Mouse (Mus musculus) midbrain, embryonic 16.5 days (tissue): ENCODE measurements around the gene Gm826. TPM values are rescaled to one million over a fixed set of nuclear protein-coding genes. Genes with fewer than 3 reads are reported as not detected.

Source experiments
- ATAC-seq: fragments of 200-750 bp; cut with Nextera tagmentation; 2 replicates; pipeline ENCODE4 v1.8.0; 2017; ENCODE audit warnings: moderate TSS enrichment
- H3K27ac ChIP-seq: fragments of 300-500 bp; sonication (generic); 2 replicates; pipeline ENCODE4 v1.5.1; 2014; ENCODE audit warnings: mild to moderate bottlenecking, low read length, mixed read lengths
- H3K27me3 ChIP-seq: fragments of 300-500 bp; sonication (generic); 2 replicates; pipeline ENCODE4 v1.6.1; 2014; ENCODE audit warnings: low read depth, low read length, mixed read lengths; ENCODE audit not compliant: control insufficient read depth, insufficient read depth
- H3K36me3 ChIP-seq: fragments of 300-500 bp; sonication (generic); 2 replicates; pipeline ENCODE4 v1.6.1; 2014; ENCODE audit warnings: mild to moderate bottlenecking, low read length, moderate library complexity, mixed read lengths; ENCODE audit not compliant: control insufficient read depth, insufficient read depth
- H3K4me1 ChIP-seq: fragments of 300-500 bp; sonication (generic); 2 replicates; pipeline ENCODE4 v1.6.1; 2014; ENCODE audit warnings: mild to moderate bottlenecking, low read length, mixed read lengths; ENCODE audit not compliant: control insufficient read depth, insufficient read depth
- H3K4me2 ChIP-seq: fragments of 300-500 bp; sonication (generic); 2 replicates; pipeline ENCODE4 v1.6.1; 2014; ENCODE audit warnings: mild to moderate bottlenecking, low read length, mixed read lengths
- H3K4me3 ChIP-seq: fragments of 300-500 bp; sonication (generic); 2 replicates; pipeline ENCODE4 v1.5.1; 2014; ENCODE audit warnings: low read depth, mild to moderate bottlenecking, low read length, moderate library complexity, mixed read lengths
- H3K9ac ChIP-seq: fragments of 300-500 bp; sonication (generic); 2 replicates; pipeline ENCODE4 v1.6.1; 2014; ENCODE audit warnings: low read depth, low read length, mixed read lengths
- H3K9me3 ChIP-seq: fragments of 300-500 bp; sonication (generic); replicated peaks from 2 replicates; pipeline ENCODE4 v1.6.1; 2014; ENCODE audit warnings: mild to moderate bottlenecking, low read length, mixed read lengths; ENCODE audit not compliant: control insufficient read depth, poor library complexity, severe bottlenecking
- WGBS: fragments of 180-500 bp; shearing (Covaris S2); extraction: QIAGEN DNeasy Blood & Tissue Kit; methylation state at CpG from one replicate; pipeline ENCODE4 v1.1.7; 2014; 5-methylcytosine and 5-hydroxymethylcytosine counted together
- polyA plus RNA-seq: library from polyadenylated mRNA; unstranded; fragments of >200 nt; fragmentation: Nextera tagmentation; extraction: Ambion mirVana; gene quantifications from 2 replicates; pipeline ENCODE4 v1.2.1, GENCODE M21; 2015

Gm826 gene
- polyA plus RNA-seq, result not detected in 2 replicates

DNA sequence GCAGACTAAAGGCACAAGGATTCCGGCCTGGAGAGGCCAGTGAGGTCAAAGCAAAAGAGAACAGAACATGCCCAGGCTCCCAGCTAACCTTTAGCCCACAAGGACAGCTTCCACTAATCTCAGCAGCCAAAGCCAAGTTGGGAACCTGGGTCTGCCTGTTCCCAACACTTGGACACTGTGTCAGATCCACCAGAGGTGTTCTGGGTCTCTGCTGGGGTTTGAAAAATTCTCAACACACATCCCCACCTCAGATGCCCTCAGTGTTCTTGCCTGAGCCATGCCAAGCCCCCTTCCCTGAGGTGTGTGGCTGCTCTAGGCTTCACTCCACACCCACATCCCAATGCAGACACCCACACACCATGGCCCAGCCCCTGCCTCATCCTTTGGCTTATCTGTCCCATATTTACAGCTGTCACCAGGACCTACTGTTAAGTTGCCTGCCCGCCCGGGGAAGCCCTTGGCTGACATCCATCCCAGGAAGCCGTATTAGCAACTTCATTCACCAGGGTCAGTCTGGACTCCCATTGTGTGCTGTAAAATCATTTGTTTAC is at the start of gene Gm826:
Gm826 (minus strand) TSS at position 52 of the 551 bp plus-strand sequence.
- Histone ChIP-seq H3K4me3 (no peak within 1 kb of the TSS), H3K36me3 (no peaks in the 10 kb centered on the region), H3K4me1 (no peaks in the 10 kb centered on the region), H3K4me2 (no peak within 1 kb of the TSS), H3K9ac (no peak within 1 kb of the TSS), H3K27ac (no peak within 1 kb of the TSS), H3K9me3 (no peaks in the 10 kb centered on the region), H3K27me3 (no peaks in the 10 kb centered on the region)
- WGBS, result 56% methylated on average over 4 of the region's 4 CpGs
- ATAC-seq, result no peak

DNA sequence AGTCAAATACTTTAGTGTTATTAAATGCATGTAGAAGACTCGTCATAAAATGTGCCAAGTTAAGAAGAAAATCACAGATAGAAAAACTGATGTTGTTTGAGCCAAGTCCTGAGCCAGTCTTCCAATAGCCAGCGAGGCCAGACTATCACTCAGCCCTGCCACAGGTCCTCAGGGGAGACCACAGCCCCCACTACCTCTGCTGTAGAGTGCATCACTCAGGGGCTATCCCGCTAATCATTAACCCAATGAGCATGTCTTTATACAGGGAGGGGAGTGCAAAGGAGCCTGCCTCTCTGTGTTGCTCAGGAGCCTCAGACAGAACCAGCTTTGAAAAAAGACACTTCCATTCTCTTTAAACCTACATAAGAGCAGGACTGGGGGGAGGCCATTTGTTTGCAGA is 49.5 kb upstream of the Gm826 start:
- Histone ChIP-seq H3K27me3 (no peaks in the 10 kb centered on the region), H3K9ac (no peak overlapping the region), H3K36me3 (no peaks in the 10 kb centered on the region), H3K9me3 (no peaks in the 10 kb centered on the region), H3K27ac (no peak overlapping the region), H3K4me3 (no peak overlapping the region), H3K4me1 (no peaks in the 10 kb centered on the region), H3K4me2 (no peak overlapping the region)
- ATAC-seq, result no peak
- 64% methylated on average over 3 of the region's 3 CpGs for WGBS

DNA sequence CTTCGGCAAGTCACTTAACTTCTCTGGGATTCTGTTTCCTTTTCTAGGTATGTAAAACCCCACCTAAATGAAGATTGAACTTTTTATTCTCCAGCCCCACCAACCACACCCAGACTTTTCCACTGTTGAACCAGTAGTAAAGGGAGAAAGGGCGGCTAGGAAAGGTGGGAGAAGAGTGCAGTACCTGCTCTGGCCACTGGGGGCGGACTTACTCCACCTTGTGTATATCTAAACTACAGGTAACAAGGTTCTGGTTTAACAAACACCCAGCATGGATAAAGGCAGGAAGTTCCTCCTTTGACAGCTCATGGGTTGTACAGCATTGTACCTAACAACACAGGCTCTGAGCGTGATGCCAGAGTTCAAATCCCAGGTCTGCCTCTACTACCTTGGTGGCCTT is 44.3 kb upstream of the Gm826 start:
- WGBS, result 43% methylated on average over 4 of the region's 4 CpGs
- Histone ChIP-seq H3K36me3 (no peaks in the 10 kb centered on the region), H3K4me1 (peaks cover 6% of the 10 kb centered on the region; the same call in 1 of the 2 replicates), H3K4me3 (no peak overlapping the region), H3K9ac (no peak overlapping the region), H3K27me3 (no peaks in the 10 kb centered on the region; the same call in none of the 2 replicates), H3K9me3 (no peaks in the 10 kb centered on the region), H3K4me2 (no peak overlapping the region), H3K27ac (no peak overlapping the region)
- no peak for ATAC-seq

GRCm38 (mm10) chr2:160376236-160376635 is 42.3 kb upstream of the Gm826 start:
- Histone ChIP-seq H3K4me1 (peaks cover 6% of the 10 kb centered on the region; the same call in 1 of the 2 replicates), H3K36me3 (no peaks in the 10 kb centered on the region), H3K27me3 (peaks cover 20% of the 10 kb centered on the region), H3K9ac (no peak overlapping the region), H3K27ac (no peak overlapping the region), H3K4me3 (no peak overlapping the region), H3K4me2 (no peak overlapping the region), H3K9me3 (no peaks in the 10 kb centered on the region)
- no peak for ATAC-seq
- WGBS, result 31% methylated on average over 5 of the region's 5 CpGs

DNA sequence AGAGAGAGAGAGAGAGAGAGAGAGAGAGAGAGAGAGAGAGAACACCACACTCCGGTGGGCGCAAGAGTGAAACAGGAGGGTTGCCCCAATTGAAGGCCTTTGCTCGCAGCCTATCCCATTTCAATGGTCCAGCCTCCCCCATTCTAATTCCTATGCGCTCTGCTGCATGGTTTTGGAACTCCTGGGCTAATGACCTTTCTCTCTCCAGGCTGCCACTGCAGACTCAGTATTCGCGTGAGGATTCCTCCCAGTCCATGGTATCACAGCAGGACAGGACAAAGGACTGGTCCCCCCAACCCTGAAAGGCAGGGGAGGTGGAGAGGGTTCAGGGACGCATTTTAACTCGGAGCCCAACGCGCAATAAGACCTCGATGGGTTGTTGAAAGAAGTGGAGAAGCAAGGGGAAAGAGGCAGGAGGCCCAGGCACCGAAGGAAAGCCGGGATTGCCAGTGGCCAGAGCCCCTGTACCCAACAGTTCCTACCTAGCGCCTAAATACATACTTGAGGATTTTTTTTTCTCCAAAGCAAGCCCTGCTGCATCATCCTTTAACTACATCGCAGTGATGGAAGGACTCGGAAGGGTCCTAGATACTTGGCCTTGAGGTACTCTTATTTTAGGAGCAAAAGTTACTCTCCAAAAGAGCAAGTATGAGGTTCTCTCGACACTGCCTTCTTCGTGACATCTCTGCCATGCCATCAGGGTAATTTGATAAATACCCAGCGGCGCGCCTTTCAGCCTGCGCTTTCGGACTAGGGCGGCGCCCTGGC is 35.9 kb upstream of the Gm826 start:
- no peaks in the 10 kb centered on the region for H3K9me3 ChIP-seq
- WGBS, result 3% methylated on average over 25 of the region's 25 CpGs
- H3K4me2 ChIP-seq, result peak overlapping the region; percentile 91
- H3K27me3 ChIP-seq, result peaks cover 50% of the 10 kb centered on the region
- ATAC-seq, result no peak
- no peaks in the 10 kb centered on the region for H3K36me3 ChIP-seq
- H3K4me1 ChIP-seq, result peaks cover 32% of the 10 kb centered on the region
- H3K4me3 ChIP-seq, result no peak overlapping the region
- no peak overlapping the region for H3K9ac ChIP-seq
- no peak overlapping the region for H3K27ac ChIP-seq

DNA sequence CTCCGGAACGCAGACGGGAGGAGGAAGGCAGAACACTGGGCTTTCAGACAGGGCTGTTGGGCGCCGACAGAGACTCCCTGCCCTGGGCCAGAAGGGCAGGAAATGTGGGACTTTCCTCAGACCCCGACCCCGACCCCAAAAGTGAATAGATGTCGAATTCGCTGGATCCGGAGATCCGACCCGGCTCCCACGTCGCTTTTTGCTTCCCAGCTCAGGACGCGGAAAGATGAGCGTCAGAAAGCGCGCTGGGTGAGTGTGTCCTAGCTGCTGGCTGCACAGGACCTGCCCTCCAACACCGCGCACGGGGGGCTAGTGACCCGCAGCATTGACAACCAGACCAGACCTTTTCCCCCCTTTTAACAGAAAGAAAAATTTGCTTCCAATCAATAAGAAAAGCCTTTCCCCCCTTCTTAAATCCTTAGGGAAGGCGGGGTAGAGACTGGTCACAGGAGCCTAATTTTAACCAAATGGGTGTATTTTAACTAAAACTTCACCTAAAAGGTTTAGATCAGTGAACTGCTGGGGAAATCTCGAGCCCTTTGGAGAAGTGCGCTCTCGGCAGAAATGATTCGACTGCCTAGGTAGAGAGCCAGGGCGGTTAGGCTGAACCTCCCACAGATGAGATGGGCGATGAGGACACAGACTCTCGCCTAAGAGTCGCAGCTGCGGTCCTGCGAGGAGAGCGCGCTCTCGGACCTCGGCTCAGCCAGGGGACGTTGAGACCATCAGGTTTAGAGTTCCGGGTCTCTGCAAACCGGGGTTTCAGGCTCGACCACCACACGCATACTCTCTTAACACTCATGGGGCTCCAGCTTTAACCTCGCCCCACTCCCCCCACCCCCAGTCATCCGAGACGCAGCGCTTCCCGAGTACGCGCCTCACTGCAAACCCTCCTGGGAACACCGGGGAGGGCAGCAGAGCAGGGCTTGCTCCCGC is 34.7 kb upstream of the Gm826 start:
- no peak for ATAC-seq
- H3K27ac ChIP-seq, result no peak overlapping the region
- H3K9ac ChIP-seq, result no peak overlapping the region
- H3K9me3 ChIP-seq, result no peaks in the 10 kb centered on the region
- H3K4me1 ChIP-seq, result peaks cover 31% of the 10 kb centered on the region
- peak overlapping the region; percentile 91 for H3K4me2 ChIP-seq
- H3K36me3 ChIP-seq, result no peaks in the 10 kb centered on the region
- H3K4me3 ChIP-seq, result peak overlapping the region; percentile 61; the same call in 1 of the 2 replicates
- under 1% methylated on average over 52 of the region's 52 CpGs for WGBS
- peaks cover 50% of the 10 kb centered on the region for H3K27me3 ChIP-seq

GRCm38 (mm10) chr2:160367448-160368208 is 33.7 kb upstream of the Gm826 start:
- H3K9me3 ChIP-seq, result no peaks in the 10 kb centered on the region
- H3K4me1 ChIP-seq, result peaks cover 28% of the 10 kb centered on the region
- peak overlapping the region; percentile 91 for H3K4me2 ChIP-seq
- H3K36me3 ChIP-seq, result no peaks in the 10 kb centered on the region
- peak; percentile 79 for ATAC-seq
- peak overlapping the region; percentile 67 for H3K9ac ChIP-seq
- H3K27me3 ChIP-seq, result peaks cover 53% of the 10 kb centered on the region
- under 1% methylated on average over 45 of the region's 45 CpGs for WGBS
- H3K27ac ChIP-seq, result peak overlapping the region; percentile 82
- H3K4me3 ChIP-seq, result peak overlapping the region; percentile 61

DNA sequence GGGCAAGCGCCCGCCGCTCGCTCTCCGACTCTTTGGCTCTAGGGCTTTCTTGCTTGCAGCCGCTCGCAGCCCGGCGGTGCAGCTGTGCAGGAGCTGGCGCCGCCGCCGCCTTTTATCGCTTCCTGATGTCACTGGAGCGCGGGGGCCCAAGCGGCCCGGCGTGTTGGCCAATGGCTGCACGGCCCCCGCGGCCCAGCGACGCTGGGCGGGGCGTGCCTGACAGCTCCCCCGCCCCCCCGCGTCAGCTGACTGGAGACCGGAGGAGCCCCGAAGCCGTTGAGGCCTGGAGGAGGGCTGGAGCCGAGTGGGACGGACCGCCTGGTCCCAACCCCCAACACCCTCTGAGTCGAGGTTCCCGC is 33.0 kb upstream of the Gm826 start, which contains the start of gene Mafb:
Mafb (minus strand) TSS at position 86 of the 359 bp plus-strand sequence.
- Histone ChIP-seq H3K9me3 (no peaks in the 10 kb centered on the region), H3K4me1 (peaks cover 28% of the 10 kb centered on the region)
- ATAC-seq, result peak; percentile 89

More for the DNA sequence above, 33.0 kb upstream of the Gm826 start, which contains the start of gene Mafb:
- WGBS, result under 1% methylated on average over 32 of the region's 37 CpGs
- no peaks in the 10 kb centered on the region for H3K36me3 ChIP-seq
- H3K4me3 ChIP-seq, result peak within 1 kb of the TSS; percentile 61
- H3K27ac ChIP-seq, result peak within 1 kb of the TSS; percentile 82
- peaks cover 53% of the 10 kb centered on the region for H3K27me3 ChIP-seq
- H3K4me2 ChIP-seq, result peak within 1 kb of the TSS; percentile 91
- peak within 1 kb of the TSS; percentile 67 for H3K9ac ChIP-seq
